Mouse (Mus musculus): ENCODE measurements around the gene Ints13. TPM values are rescaled to one million over a fixed set of nuclear protein-coding genes. Genes with fewer than 3 reads are reported as not detected.

Gene Ints13
- 55.0 and 59.7 TPM in 2 replicates for polyA plus RNA-seq (2015; fragmentation: Nextera tagmentation; extraction: Ambion mirVana)

DNA sequence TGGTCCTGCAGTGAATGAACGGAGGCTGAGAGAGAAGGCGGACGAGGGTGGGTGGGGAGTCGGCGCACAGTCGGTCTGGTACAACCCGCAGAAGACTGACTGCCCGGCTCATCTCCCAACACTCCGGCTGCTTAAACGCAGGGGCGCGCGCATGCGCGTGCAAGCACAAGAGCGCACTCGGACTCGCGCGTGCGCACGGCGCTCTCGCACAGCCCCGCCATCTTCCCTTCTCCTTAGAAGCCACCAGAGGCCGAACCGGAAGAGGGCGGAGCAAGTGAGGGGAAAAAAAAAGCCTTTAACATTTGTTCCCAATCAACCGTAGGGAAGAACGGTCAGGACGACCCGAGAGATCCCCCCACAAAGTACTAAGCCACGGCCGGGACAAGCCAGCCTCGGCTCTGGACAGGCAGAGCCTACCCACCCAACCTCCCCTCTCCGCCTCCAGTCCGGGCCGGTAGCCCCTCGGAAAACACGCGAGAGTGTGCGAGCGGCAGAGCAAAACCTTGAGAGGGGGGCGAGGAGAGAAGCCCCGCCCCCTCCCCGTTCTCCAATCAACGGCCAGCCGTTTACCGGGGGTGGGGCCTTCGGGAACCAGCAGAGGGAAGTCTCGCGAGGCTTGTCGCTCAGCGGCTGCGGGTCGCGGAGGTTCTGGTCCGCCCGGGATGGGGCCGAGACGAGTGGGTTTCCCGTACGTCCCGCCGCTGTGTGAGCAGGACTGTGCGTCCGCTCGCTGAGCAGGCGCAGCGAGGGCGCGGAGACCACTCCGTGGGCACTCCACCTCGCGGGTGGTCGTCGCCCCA is at the start of gene Ints13:
Gene Ints13, minus strand, starts transcription at position 526 of the 800 bp plus-strand sequence.
- WGBS: under 1% methylated on average over 76 of the region's 77 CpGs

DNA sequence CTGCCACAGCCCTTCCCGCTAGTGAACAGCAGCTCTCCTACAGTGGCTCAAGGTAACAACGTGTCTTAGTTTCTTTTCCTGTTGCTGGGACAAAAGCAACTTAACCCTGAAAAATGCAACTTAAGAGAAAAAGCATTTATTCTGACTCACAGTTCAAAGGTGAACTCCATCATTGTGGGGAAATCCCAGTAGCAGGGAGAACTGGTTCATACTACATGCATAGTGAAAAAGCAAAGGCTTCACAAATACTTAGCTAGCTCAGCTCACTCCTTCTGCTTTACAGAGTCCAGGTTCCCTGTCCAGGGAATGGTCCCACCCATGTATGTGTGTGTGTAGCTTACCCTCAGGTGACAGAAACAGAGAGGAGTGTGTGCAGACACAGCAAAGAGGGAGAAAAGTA is 39.0 kb upstream of the Ints13 start:
- Histone ChIP-seq H3K27ac (no peak overlapping the region), H3K27me3 (replicated peaks) (no peaks in the 10 kb centered on the region), H3K36me3 (peaks cover 18% of the 10 kb centered on the region), H3K9me3 (no peaks in the 10 kb centered on the region), H3K4me3 (replicated peaks) (no peak overlapping the region), H3K4me2 (replicated peaks) (no peak overlapping the region), H3K4me1 (replicated peaks) (no peaks in the 10 kb centered on the region), H3K9ac (no peak overlapping the region)
- 89% methylated on average over 2 of the region's 2 CpGs for WGBS
- ATAC-seq: peak; percentile 60

More for the DNA sequence above, at the start of gene Ints13:
- Histone ChIP-seq H3K27ac (peak within 1 kb of the TSS; percentile 94), H3K4me2 (replicated peaks) (peak within 1 kb of the TSS; percentile 76), H3K4me1 (replicated peaks) (no peaks in the 10 kb centered on the region), H3K4me3 (replicated peaks) (peak within 1 kb of the TSS; percentile 82), H3K27me3 (replicated peaks) (no peaks in the 10 kb centered on the region), H3K9me3 (no peaks in the 10 kb centered on the region), H3K9ac (peak within 1 kb of the TSS; percentile 94), H3K36me3 (no peaks in the 10 kb centered on the region)
- ATAC-seq: peak; percentile 97

DNA sequence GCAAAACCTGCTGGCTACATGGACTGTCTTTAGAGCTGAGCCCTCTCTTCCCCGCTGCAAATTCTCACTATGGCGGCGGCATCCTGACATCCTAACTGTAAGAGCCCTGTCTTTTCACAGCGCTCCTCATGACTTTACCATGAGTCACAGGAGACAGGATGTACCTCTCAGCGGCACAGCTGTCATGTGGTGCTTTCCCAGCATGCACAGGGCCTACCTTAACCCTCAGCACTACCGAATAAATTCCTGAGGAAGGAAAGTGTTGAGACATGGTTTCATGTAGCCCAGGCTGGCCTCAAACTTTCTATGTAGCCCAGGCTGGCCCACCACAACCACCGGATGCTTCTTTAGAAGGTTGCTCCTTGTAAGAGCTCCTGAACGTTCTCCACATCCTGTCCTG is 38.3 kb upstream of the Ints13 start:
- no peak for ATAC-seq
- WGBS: 93% methylated on average over 8 of the region's 8 CpGs
- Histone ChIP-seq H3K9me3 (no peaks in the 10 kb centered on the region), H3K4me2 (replicated peaks) (no peak overlapping the region), H3K4me1 (replicated peaks) (no peaks in the 10 kb centered on the region), H3K27me3 (replicated peaks) (no peaks in the 10 kb centered on the region), H3K27ac (no peak overlapping the region), H3K36me3 (peaks cover 18% of the 10 kb centered on the region), H3K9ac (no peak overlapping the region), H3K4me3 (replicated peaks) (no peak overlapping the region)

DNA sequence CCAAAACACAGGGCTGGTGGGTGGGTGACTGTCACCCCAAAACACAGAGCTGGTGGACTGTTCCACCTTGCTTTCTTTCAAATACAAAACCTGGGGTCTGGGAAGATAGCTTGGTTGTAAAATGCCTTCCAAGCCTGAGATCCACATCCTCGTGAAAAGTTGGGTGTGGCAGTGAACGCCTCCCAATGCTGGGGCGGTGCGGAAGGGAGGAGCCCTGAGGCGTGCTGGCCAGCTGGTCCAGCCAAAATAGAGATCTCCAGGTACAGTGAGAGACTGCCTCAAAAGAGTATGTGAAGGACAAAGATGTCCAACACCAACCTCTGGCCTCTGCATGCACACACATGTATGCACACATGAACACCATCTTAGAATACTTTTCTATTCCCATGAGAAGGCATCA is 36.9 kb upstream of the Ints13 start:
- no peak overlapping the region for H3K9ac ChIP-seq
- ATAC-seq: no peak
- no peaks in the 10 kb centered on the region for H3K4me1 ChIP-seq (replicated peaks)
- no peak overlapping the region for H3K27ac ChIP-seq
- no peaks in the 10 kb centered on the region for H3K9me3 ChIP-seq
- WGBS: 92% methylated on average over 5 of the region's 5 CpGs
- peaks cover 21% of the 10 kb centered on the region for H3K36me3 ChIP-seq
- no peak overlapping the region for H3K4me2 ChIP-seq (replicated peaks)
- no peak overlapping the region for H3K4me3 ChIP-seq (replicated peaks)
- no peaks in the 10 kb centered on the region for H3K27me3 ChIP-seq (replicated peaks)

DNA sequence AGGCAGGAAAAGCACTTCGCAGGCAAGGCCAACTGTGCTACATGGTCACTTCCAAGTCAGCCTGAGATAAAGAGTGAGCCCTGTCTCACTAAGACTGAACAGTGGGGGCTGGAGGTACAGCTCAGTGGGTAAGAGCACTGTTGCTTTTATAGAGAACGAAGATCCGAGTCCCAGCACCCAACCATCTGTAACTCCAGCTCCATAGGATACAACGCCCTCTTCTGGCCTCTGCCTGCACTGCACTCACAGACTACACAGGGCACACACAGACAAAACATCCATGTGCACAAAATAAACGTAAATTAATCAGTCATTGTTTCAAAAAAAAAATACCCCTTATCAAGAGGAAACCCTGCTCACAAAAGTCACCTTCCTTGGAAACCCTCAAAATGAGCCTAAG is 36.3 kb upstream of the Ints13 start:
- Histone ChIP-seq H3K4me2 (replicated peaks) (no peak overlapping the region), H3K27me3 (replicated peaks) (no peaks in the 10 kb centered on the region), H3K4me3 (replicated peaks) (no peak overlapping the region), H3K27ac (no peak overlapping the region), H3K9me3 (no peaks in the 10 kb centered on the region), H3K9ac (no peak overlapping the region), H3K36me3 (peaks cover 24% of the 10 kb centered on the region), H3K4me1 (replicated peaks) (no peaks in the 10 kb centered on the region)
- no peak for ATAC-seq
- 94% methylated on average over 5 of the region's 5 CpGs for WGBS

DNA sequence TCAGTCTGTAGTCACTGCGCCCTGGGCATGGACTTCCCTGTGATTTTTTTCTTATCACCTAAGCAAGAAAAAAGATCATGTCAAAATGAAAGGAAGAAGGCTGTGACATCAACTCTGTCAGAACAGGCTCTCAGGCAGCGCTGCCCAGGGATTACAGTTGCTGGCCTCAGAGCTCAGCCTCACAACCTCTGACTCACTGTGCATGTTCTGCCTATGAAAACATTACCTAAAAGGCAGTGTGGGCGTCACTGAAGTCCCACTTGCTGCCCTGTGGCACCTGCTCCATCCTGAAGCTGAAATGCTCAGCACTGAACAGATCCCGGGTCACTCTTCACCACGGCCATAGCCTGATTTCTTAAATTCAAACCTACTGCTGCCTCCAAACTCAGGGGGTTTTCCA is 35.1 kb upstream of the Ints13 start:
- 91% methylated on average over 5 of the region's 5 CpGs for WGBS
- ATAC-seq: no peak

DNA sequence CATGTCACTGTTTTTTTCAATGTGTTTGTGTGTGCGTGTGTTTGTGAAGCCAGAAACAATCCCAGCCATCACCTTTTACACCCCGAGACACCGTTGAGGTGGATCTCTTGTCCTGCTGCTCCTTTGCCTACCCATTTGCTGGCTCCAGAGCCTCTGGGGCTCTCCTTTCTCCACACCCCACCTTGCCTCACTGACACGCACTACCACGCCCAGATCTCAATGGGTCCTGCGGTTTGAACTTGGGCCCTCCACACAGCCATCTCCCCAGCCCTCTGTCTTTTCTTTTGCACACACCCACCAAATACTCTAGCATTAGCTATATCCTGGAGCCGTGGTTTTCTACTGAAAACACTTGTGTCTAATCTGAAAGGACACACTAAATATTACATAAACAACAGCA is 34.3 kb upstream of the Ints13 start:
- WGBS: 88% methylated on average over 7 of the region's 7 CpGs
- peak; percentile 78 for ATAC-seq
- no peaks in the 10 kb centered on the region for H3K4me1 ChIP-seq (replicated peaks)
- no peak overlapping the region for H3K4me3 ChIP-seq (replicated peaks)
- no peak overlapping the region for H3K4me2 ChIP-seq (replicated peaks)
- H3K27ac ChIP-seq: no peak overlapping the region
- H3K9ac ChIP-seq: no peak overlapping the region
- no peaks in the 10 kb centered on the region for H3K27me3 ChIP-seq (replicated peaks)
- 0 out of 2 replicates have a peak, but pooled peaks cover 11% of the 10 kb centered on the region for H3K36me3 ChIP-seq
- no peaks in the 10 kb centered on the region for H3K9me3 ChIP-seq

More for the DNA sequence above, 35.1 kb upstream of the Ints13 start:
- no peak overlapping the region for H3K4me2 ChIP-seq (replicated peaks)
- no peak overlapping the region for H3K9ac ChIP-seq
- peaks cover 17% of the 10 kb centered on the region for H3K36me3 ChIP-seq
- no peak overlapping the region for H3K4me3 ChIP-seq (replicated peaks)
- H3K9me3 ChIP-seq: no peaks in the 10 kb centered on the region
- H3K27ac ChIP-seq: no peak overlapping the region
- no peaks in the 10 kb centered on the region for H3K4me1 ChIP-seq (replicated peaks)
- no peaks in the 10 kb centered on the region for H3K27me3 ChIP-seq (replicated peaks)

DNA sequence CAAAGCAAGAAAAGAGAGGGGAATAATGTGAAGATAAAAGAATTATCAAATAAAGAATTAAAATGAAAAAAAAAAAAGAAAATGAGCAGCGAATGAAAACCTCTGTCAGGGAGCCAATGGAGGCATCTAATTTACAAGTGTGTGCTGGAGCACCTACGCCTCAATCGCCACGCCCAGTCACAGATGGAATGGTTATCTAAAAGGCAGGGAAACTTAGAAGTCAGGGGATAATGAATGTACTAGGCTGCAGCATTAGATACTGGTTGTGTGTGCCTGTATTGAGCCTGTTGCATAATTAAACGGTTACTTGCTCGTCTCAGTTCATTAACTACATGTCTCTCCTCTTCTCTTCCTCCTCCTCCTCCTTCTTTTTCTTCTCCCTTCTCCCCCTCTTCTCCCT is 33.8 kb upstream of the Ints13 start:
- H3K4me2 ChIP-seq (replicated peaks): no peak overlapping the region
- no peaks in the 10 kb centered on the region for H3K9me3 ChIP-seq
- 89% methylated on average over 6 of the region's 6 CpGs for WGBS
- H3K36me3 ChIP-seq: 0 out of 2 replicates have a peak, but pooled peaks cover 11% of the 10 kb centered on the region
- H3K4me3 ChIP-seq (replicated peaks): no peak overlapping the region
- H3K9ac ChIP-seq: no peak overlapping the region
- no peak overlapping the region for H3K27ac ChIP-seq
- H3K27me3 ChIP-seq (replicated peaks): no peaks in the 10 kb centered on the region
- peak; percentile 78 for ATAC-seq
- no peaks in the 10 kb centered on the region for H3K4me1 ChIP-seq (replicated peaks)

DNA sequence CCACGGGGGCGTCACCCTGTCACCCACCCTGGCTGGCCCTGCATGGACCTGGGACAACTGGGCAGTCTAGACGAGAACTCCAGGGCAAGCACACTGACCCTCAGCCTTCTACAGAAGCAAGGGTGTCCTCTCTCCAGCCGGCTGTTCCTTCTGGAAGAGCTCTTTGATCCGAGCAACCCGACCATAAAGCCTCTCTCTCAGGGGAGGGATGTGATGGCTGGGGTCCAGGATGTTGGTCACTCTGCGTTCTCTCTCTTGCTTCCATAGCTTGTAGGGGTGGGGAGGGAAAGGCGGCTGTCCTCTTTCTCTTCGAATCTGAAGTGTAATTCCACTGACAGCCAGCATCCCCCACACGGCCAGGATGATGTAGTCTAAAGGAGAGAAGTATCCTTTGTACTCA is 26.0 kb upstream of the Ints13 start:
- 87% methylated on average over 10 of the region's 10 CpGs for WGBS
- ATAC-seq: no peak
- peaks cover 33% of the 10 kb centered on the region for H3K36me3 ChIP-seq

DNA sequence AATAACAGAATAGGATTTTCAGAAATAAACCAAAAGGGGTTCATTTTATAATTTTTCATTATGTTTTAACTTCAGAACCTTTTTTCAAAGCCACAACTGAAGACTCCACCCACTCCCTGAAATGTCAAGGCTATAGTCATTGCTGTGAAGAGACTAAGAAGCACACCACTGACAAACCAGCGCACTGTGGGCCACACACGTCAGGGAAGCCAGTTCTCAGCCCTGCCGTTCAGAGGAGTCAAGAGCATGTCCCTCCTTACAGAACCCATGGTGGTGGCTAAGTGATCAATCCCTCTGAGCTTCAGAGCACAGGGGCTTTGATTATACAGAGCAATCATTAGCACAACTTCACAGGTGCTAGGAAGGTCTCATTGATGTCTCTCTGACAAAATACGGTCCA is 25.0 kb upstream of the Ints13 start:
- H3K4me3 ChIP-seq (replicated peaks): no peak overlapping the region
- H3K4me1 ChIP-seq (replicated peaks): no peaks in the 10 kb centered on the region
- no peak for ATAC-seq
- 81% methylated on average over 4 of the region's 4 CpGs for WGBS
- H3K4me2 ChIP-seq (replicated peaks): no peak overlapping the region
- H3K27ac ChIP-seq: no peak overlapping the region
- no peak overlapping the region for H3K9ac ChIP-seq
- no peaks in the 10 kb centered on the region for H3K9me3 ChIP-seq
- no peaks in the 10 kb centered on the region for H3K27me3 ChIP-seq (replicated peaks)
- peaks cover 33% of the 10 kb centered on the region for H3K36me3 ChIP-seq

More for the DNA sequence above, 26.0 kb upstream of the Ints13 start:
- Histone ChIP-seq H3K4me2 (replicated peaks) (no peak overlapping the region), H3K9me3 (no peaks in the 10 kb centered on the region), H3K27me3 (replicated peaks) (no peaks in the 10 kb centered on the region), H3K9ac (no peak overlapping the region), H3K4me3 (replicated peaks) (no peak overlapping the region), H3K27ac (no peak overlapping the region), H3K4me1 (replicated peaks) (no peaks in the 10 kb centered on the region)

DNA sequence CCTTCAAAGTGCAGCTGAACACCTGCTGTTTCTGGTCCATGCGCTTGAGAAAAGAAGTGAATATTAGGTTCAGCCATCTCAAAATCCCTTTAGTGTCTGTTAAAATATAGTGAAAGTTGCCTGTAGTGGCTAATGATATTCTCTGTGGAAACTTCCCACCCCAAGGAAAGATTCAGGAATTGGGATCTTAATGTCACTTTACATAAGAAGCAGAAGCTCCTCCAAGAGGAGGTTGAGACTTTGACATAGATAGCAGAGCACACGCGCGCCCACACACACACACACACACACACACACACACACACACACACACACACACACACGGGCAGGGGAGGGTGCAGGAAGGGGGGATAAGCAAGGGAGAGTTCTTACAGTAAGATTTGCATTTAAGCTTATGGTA is 7.5 kb upstream of the Ints13 start:
- 97% methylated on average over 5 of the region's 5 CpGs for WGBS
- Histone ChIP-seq H3K27ac (no peak overlapping the region), H3K36me3 (peaks cover 13% of the 10 kb centered on the region; the same call in 1 of the 2 replicates), H3K4me2 (replicated peaks) (no peak overlapping the region), H3K4me3 (replicated peaks) (no peak overlapping the region), H3K4me1 (replicated peaks) (no peaks in the 10 kb centered on the region), H3K27me3 (replicated peaks) (no peaks in the 10 kb centered on the region), H3K9me3 (no peaks in the 10 kb centered on the region), H3K9ac (no peak overlapping the region)
- no peak for ATAC-seq

DNA sequence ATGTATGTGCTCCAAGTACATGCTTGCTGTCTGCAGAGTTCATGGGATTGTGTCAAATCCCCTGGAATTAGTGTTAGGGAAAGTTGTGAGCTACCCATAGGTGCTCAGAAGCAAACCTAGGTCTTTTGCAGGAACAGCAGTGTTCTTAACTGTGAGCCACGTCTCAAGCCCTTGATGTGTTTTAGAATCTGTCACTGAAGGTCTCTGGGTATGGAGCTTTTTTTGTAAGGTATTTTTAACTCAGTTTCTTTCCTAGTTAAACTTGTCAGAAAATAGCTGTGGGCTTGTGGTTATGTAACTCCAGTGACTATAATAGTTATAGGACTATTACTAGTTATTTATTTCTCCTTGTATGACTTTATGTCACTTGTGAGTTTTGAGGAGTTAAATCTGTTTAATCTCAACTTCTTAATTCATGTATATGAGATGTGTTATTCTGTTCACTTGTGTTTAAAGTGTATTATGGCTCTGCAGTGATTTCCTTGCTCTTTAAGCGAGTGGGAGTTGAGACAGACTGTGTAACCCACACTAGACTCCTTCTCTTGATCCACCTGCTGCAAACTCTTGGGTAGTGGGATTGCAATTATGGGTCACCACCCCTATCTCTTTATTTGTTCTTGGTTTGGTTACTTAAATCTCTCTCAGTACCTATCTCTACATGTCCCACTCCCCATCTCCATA is 5.9 kb upstream of the Ints13 start:
- Histone ChIP-seq H3K36me3 (0 out of 2 replicates have a peak, but pooled peaks cover 3% of the 10 kb centered on the region), H3K4me1 (replicated peaks) (no peaks in the 10 kb centered on the region), H3K27me3 (replicated peaks) (no peaks in the 10 kb centered on the region), H3K27ac (no peak overlapping the region), H3K9ac (no peak overlapping the region), H3K4me2 (replicated peaks) (no peak overlapping the region), H3K4me3 (replicated peaks) (no peak overlapping the region), H3K9me3 (no peaks in the 10 kb centered on the region)
- no peak for ATAC-seq
- WGBS: 71% methylated on average over 2 of the region's 2 CpGs
